Mouse (Mus musculus) liver (tissue): ENCODE data around the gene Frmpd2.
A peak's percentile ranks its signal among the peaks of the same experiment; 100 is the strongest.

Experiments used
- DNase-seq: peaks from one replicate; pipeline ENCODE4 v3.0.0-alpha.2; 2020; ENCODE audit warnings: mixed read lengths

The Frmpd2 gene

DNA sequence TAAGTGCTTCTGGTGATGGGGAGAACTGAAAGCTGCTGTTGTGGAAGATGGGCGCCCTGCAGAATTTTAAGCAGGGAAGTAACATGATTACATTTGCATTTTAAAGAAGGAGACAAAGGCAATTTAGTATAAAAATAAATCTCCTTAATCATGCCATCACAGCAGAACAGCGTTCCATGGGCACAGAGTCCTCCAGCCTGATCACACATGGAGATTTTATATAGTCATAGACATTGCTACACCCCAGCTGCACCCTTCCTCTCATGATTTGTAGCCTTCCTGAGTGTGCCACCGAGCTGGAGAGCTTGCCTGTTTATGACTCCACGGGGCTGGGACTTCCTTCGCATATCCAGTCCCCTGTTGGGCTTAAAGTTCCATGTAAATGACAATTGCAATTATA lies 42.4 kb downstream of the Frmpd2 start:
- DNase-seq, result no peak

DNA sequence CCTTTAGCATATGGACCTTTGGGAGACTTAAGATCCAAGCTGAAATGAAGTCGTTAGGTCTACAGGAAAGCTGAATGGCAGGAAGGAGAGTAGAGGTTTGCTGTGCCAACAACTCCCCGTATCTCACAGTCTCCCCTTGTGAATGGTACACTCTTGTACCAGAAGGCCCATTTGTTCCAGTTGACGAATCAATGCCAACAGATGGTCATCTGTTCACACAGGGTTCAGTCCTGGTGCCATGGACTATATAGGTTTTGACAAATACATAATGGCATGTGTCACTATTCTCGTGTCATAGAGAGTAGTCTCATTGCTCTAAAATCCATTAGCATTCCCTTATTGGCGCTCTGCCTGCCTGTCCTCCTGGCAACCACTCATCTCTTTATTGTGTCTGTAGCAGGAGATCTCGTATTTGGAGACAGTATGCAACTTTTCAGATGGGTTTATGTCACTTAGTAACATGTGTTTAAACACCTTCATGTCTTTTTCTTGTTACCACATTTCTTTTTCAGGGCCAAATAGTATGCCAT lies 43.3 kb downstream of the Frmpd2 start:
- DNase-seq, result no peak

DNA sequence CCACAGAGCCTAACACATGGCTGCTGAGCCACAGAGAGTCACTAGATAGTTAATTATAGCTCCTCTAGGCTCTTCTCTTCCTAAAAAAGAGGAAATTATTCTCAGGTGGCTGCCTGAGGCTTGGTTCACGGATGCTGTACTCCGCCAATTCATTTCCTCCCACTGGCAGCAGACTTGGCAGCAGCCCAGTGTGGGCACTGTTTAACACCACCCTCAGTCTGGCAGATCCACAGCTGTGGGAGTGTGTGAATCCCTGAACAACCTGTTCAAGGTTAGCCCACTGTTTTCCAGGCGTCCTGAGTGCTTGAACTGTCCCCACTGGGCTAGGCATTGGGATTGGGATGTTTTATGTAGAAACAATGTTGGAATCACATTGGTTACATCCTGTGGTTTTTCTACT lies 50.0 kb downstream of the Frmpd2 start:
- no peak for DNase-seq

DNA sequence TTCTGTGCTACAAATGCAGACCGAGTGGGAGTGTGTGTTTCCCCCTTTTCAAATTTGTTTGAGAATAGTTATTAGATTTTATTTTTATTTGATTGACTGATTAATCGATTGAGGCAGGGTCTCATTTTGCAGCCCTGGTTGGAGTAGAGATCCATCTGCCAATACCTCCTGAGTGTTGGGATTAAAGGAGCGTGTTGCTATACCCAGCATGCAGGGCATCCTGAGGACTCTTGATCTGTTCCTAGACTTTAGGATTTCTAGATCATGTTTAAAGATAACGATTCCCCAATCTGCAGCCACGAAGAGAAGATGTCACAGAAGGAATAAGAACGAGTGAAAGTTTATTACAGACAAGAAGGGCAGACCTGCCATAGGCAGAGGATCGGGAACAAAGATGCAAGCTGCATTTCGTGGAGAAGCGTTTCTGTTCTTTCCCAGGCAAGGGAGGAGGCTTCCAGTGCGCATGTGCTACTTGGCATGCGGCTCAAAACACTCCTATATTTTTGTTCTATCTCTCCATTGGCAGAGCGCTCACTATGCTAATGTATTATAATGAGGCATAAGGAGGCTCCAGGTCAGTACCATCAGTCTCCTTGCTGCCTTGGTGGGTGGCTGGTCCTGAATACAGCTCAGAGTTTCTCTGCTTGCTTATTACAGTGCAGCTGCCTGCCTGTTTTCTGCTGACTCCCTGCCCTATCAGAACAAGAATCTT lies 53.9 kb downstream of the Frmpd2 start:
- DNase-seq, result no peak

DNA sequence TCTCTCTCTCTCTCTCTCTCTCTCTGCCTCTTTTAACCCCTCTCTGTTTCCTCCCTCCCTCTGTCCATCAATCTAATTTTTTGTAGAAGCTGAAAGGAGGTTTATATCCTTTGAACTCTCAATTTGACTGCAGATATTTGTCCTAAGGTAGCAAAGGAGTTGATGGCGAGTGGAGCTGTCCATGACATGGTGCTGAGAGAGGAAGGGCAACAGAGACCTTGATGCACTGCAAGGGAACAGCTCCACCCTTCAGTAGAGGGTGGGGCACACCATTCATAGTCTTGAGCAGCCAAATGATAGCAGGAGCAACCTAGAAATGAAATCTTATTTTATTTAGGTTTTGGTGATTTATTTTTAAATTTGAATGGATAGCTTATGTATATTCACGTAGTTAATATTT lies 55.1 kb downstream of the Frmpd2 start:
- no peak for DNase-seq

DNA sequence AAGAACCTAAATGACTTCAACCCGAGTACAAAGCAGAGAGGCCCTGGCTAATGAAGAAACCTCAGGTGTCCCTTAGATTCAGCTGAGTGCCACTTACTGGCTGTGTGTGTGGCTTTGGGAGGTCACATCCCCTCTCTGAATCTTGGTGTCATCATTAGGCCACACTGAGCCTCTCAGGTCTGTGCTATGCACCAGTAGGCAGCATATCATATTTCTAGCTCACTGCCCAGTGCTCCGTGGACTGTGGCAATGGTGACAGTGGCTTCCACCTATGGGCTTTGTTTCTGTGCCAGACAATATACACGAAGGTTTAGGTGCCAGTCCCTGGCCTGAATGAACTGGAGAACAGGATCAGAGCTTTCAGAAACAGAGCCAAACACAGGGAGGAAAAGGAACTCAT lies 56.4 kb downstream of the Frmpd2 start:
- DNase-seq, result no peak

DNA sequence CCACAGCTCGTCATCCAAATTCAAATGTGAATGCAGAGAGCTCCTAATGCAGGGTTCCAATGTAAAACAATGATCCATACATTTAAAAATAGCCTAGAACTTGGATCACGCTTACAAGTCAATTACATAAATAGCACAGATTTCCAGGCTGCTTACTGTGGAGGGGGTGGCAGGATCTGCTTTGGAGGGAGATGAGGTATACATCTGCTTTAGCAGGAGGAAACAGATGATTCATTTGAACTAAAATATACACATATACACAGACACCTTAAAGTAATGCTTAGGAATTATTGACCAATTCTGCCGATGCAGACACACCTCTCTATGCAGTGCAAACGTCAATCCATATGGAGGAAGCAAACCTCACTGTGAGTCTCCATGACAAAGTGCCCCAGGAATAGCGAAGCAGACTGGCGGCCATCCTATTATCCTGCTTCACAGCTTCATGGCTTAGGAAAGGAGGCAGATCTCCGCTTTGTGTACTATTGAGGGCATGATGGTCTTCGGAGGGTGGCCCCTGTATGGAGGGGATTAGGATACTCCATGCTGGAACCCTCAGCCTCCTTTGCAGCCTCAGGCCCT lies 59.9 kb downstream of the Frmpd2 start:
- no peak for DNase-seq

DNA sequence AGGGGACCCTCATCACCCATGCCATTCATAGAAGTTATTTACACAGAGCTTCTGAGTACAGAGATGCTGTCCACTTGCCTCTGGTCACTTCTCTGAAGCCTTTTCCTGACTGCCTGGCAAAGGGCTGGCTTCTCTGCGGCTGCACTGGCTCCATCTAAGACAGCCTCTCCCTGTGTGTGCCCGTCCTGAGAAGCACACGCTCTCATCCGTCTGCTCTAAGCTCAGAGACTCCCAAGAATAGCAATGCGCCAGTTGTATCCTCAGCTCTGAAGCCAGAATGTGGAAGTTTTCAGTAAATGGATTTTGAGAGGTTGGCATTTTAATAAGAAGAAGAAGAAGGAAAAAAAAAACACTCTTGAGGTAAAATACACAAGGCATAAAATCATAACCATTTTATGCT lies 61.3 kb downstream of the Frmpd2 start:
- DNase-seq, result no peak

DNA sequence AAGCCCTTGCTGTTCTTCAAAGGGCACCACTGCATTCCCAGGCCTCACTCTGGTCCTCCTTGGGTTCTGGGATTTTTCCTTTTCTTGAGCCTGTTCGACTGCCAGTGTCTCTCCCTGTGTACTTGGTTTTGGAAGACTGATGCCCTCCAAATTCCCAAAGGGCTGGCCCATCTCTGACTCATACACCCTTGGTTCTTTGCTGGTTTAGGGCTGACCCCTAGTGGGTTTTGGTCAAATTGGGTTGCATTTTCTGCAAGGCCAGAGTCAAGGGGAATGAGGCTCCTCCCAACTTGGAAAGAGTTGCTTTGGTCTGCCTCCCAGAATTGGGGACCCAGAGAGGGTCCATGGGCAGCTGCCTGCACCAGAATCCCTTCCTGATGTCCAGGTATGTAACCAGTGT lies 62.0 kb downstream of the Frmpd2 start:
- no peak for DNase-seq

DNA sequence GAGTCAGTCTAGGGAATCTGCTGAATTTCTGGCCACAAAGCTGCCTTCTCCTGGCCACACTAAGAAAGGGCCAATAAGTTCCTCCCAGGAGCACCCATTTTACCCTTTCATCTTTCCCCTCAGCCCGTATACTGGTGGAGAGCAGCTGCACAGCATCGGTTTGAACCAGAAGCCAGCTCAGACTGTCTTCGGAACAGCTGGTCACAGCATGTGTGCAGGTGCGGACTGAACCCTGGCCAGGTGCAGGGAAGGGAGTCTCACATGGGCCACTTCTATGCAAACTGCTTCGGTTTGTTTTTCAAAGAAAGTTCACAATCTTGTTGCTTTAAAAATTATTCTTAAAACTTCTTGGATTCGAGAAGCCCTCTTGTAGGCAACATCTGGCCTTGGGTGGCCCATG lies 63.8 kb downstream of the Frmpd2 start:
- no peak for DNase-seq

DNA sequence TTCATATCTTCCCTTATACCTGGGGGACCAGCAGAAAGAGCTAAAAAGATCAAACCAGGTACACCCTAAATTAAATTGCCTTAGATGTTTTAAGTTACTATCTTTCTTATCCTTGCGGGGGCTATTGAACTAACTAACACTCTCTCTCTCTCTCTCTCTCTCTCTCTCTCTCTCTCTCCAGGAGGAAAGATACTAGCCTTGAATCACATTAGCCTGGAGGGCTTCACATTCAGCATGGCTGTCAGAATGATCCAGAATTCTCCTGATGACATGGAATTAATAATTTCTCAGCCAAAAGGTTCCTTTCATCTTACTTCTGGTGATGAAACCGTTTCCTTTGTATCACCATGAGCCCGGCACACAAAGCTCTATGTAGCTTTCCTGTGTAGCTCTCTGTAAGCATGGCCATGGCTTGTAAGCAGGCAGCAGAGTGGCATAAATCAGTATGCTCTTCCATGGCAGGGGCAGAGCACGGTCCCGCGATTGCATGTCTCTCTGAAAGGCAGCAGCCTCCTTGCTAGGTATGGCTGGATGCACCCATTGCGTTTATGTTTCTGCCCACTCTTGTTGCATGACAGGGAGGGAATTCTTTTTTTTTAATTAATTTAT lies 68.2 kb downstream of the Frmpd2 start:
- DNase-seq, result no peak

DNA sequence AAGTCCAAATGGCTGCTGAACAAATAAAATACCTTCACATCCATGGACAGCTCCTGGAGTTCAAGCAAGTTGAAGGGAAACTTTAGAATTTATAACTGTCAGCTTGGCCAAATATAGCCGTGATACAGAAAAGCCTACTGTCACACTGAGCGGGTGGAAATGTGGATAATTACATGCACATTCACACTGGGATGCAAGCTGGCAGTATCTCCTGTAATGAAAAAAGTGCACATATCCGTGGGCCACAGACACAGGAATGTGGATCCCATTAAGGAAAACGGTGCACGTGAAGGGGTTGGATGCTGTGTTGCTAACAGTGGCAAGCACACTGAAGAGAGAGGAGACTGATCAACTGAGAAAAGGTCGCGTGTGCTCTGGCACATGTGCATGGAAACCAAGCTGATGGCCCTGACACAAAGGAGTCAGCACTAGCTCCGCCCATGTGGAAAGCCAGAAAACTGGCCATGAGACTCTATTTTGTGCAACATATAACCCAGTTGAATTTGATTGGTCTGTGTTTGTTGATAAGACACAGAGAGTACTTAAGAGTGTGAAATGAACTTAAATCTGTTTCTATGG lies 74.2 kb downstream of the Frmpd2 start:
- no peak for DNase-seq

DNA sequence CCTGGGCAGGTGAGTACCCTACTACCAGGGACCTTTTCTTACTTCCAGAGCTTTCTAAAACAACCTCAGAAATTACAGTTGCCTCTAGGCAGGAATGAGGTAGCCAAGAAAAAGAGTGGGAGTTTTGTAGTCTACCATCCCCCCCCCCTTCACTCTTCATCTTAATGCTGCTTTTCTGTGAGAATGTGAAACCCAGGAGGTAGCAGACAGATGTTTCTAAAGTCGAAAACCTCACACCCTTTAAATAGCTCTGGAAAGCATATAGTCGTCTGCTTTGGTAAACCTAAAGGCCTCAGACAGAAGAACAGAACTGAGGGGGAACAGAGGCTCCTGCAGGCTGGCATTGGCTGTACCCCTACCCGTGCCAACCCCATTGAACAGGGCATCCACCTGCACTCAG lies 77.2 kb downstream of the Frmpd2 start:
- DNase-seq, result no peak

DNA sequence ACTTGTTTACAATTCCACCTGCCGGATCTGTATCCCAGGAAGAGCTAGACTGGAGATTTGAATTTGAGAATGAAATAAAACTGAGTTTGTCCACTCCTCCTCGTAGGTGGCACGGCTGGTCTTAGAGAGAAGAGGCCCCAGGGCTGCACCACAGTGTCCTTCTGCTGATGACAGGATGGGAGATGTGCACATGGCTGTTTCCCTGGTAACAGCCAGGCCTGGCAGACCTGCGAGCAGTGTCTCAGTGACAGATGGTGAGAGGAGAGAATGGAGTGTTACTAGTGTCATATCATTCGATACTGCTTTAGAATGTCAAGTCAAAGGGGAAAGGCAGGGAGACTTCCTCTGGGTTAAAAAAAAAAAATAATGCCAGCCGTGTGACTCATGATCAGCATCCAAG lies 78.4 kb downstream of the Frmpd2 start:
- DNase-seq, result no peak

DNA sequence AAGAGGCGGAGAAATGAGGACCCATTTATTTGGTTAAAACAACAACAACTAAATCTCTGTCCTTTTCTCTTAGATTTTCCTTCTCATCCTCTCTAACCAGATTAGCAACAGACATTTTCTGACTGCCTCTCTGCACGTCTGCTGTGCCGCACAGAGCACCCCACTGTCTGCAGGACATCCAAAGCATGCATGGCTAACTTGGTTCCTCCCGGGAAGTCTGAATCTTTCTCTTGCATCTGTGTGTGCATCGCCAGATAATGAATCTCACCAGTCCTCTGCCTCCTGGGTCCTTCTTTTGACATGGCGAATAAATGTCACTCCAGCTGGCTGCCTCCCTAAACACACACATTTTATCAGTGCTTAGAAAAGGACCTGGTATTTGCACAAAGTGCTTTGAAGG lies 99.2 kb downstream of the Frmpd2 start:
- DNase-seq, result no peak

DNA sequence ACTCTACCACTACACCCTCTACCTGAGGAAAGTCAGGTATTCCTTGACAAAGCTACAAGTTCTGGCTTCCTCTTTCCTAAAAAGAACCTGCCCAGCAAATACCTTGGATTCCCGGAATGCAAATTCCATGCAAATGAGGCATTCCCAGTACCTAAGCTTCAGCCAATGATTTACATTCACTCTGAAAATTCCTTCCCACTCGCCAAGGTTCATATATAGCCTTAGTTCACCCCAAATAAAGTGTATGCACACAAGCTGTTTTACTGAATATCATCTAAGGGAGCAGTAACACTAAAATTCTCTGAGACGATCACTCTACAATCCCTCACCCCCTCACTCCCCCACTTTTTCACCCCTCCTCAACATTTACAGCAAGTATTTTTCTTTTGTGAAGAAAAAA lies 102.1 kb downstream of the Frmpd2 start:
- no peak for DNase-seq

DNA sequence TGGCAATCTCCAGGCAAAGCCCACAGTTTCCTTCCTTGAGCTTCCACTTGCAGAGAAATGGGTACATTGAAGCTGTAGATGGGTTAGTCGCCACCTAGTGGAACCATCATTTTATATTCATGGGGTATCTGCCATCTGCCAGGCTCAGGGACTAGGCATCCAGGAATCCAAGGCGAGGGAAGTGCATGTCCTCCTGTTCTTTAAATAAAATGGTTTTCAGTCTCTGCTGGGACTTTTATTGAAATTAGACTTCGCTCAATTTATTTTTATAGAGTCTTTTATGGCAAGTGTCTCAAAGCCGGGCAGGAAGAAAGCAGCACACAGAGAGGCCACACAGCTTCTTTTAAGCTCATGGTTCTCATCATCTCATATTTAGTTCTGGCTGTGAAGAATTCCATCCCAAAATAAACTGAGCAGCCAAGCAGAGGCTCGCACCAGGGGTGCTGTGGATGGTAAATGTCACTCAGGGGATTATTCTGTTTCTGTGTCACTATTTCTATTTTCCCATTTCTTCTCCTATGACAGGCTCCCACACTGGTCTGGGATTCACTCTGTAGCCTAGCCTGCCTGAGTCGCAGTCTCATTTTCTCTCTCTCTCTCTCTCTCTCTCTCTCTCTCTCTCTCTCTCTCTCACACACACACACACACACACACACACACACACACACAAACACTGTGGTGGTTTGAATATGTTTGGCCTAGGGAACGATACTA lies 108.4 kb downstream of the Frmpd2 start:
- no peak for DNase-seq

DNA sequence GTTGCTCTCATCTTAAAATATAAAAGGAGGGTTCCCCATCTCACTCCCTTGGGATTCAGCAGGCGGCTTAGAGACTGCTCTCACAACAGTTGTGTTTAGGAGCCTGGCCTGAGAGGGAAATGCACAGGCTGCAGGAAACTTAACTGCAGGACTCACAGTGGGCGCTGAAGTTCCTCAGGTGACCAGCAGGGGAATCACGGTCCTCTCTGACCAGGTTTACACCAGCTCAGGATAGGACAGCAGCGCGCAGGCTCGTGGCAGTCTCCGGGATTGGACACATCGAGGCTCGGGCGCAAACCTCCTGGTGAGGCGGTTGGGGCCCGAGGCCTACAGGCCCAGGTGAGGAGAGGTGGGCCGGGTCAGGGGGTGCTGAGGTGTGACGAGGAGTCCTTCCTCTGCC lies 117.5 kb downstream of the Frmpd2 start, which contains the start of gene Ptpn20:
Ptpn20 (plus strand) TSS at position 257 of the 400 bp plus-strand sequence.
- DNase-seq, result peak; percentile 5

DNA sequence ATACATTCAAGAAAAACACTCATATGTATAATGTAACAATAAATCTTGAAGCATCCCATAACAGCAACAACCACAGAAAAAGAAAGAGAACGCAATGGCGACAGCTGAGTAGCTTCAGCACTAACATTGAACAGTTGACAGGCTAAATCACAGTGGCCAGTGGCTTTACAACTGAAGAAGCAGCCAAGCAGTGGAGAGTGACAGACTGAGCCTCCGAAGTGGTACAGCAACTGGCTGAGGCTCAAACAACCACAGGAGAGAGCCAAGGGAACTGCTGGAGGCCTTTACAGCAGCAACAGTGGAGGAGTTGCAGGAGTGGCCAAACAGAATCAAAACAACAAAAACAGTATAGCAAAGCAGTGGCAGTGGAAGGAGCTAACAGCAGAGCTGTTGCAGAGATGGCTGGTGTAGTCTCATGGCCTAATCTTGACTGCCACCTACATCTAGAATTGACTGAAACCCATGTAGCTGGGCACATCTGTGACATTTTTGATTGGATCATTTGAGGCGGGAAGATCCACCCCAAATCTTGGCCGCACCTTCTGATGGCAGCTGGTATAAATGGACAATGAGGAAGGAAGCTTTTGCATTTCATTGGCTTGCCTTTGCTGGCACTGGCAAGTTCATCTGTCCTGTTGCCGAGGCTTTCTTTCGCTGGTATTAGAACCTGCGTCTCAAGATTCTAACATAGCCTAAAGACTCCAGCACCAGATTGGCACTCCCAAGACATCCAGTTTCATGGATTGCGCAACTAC lies 127.1 kb downstream of the Frmpd2 start:
- no peak for DNase-seq

DNA sequence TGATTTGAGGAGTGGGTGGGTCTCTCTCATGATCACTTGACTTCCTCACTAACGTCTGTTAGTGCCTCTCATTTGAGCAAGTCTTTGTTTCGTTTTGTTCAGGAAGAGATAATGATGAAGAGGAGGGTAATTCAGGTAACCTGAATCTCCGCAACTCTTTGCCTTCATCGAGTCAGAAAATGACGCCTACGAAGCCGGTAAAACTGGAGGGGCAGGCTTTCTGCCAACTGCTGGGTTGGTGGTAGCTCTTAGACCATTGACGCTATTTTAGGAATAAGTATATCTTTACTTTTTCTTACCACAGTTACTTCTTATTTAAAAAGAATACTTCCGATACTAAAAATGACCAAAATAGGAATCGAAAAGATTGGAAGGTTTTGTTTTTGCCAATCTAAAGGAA lies 135.9 kb downstream of the Frmpd2 start:
- DNase-seq, result no peak
